Mouse (Mus musculus) CH12.LX (cell line): Measurements from ENCODE around the gene Ercc4. TPM values are rescaled to one million over a fixed set of nuclear protein-coding genes. Genes with fewer than 3 reads are reported as not detected.

Source experiments
- DNase-seq: peaks from one replicate; pipeline ENCODE4 v3.0.0-alpha.2; 2013; ENCODE audit errors: extremely low read depth
- H3K27ac ChIP-seq: 2 replicates; pipeline ENCODE4 v1.5.1; 2012; ENCODE audit warnings: low read depth, mild to moderate bottlenecking, control low read depth, moderate library complexity; ENCODE audit not compliant: insufficient read depth
- H3K27me3 ChIP-seq: replicated peaks from 2 replicates; pipeline ENCODE3; 2012; ENCODE audit warnings: inconsistent platforms
- H3K36me3 ChIP-seq, 2 experiments: replicated peaks in 1 of 2; 2 replicates each; pipeline versions ENCODE3 to v1.6.1; 2012; ENCODE audit warnings: inconsistent platforms in 1 of 2, low read length in 1 of 2, mild to moderate bottlenecking in 1 of 2, mixed read lengths in 1 of 2, moderate library complexity in 1 of 2; ENCODE audit not compliant: control insufficient read depth in 1 of 2, insufficient read depth in 1 of 2
- H3K4me1 ChIP-seq, 2 experiments: 2 replicates each; pipeline ENCODE4 v1.6.1; 2012; ENCODE audit warnings: inconsistent platforms in 1 of 2, moderate library complexity in 1 of 2; ENCODE audit not compliant: insufficient read depth in 2 of 2, control insufficient read depth in 1 of 2
- H3K4me2 ChIP-seq: 2 replicates; pipeline ENCODE4 v1.6.1; 2012; ENCODE audit warnings: low read depth, mild to moderate bottlenecking, control low read depth; ENCODE audit not compliant: poor library complexity, insufficient read depth, severe bottlenecking
- H3K4me3 ChIP-seq, 3 experiments: fragments of 150-350 bp in 1 of 3; sonication (generic) in 1 of 3; replicated peaks in 1 of 3; 2 replicates each; pipeline versions ENCODE3 to v1.5.1; 2011 to 2012; ENCODE audit warnings: low read depth in 2 of 3, low read length in 2 of 3, mild to moderate bottlenecking in 2 of 3, moderate library complexity in 2 of 3, control low read depth in 1 of 3, improper control_type of control experiment in 1 of 3, inconsistent platforms in 1 of 3, mixed read lengths in 1 of 3; ENCODE audit not compliant: poor library complexity in 1 of 3
- H3K79me2 ChIP-seq: replicated peaks from 2 replicates; pipeline ENCODE4 v1.6.1; 2012; ENCODE audit warnings: mild to moderate bottlenecking, moderate library complexity; ENCODE audit not compliant: control insufficient read depth, poor library complexity, insufficient read depth, severe bottlenecking; ENCODE audit errors: extremely low read depth
- H3K9ac ChIP-seq: 2 replicates; pipeline ENCODE4 v1.6.1; 2012; ENCODE audit warnings: low read depth, mild to moderate bottlenecking, control low read depth, moderate library complexity; ENCODE audit not compliant: insufficient read depth
- H3K9me3 ChIP-seq: replicated peaks from 2 replicates; pipeline ENCODE3; 2012; ENCODE audit warnings: low read length, inconsistent platforms, mixed read lengths
- BHLHE40 ChIP-seq: IDR thresholded peaks from 2 replicates; pipeline ENCODE4 v1.6.1; 2011; ENCODE audit warnings: mild to moderate bottlenecking, low read depth, low read length, improper control_type of control experiment
- CHD1 ChIP-seq: IDR thresholded peaks from 2 replicates; pipeline ENCODE4 v1.6.1; 2012; ENCODE audit warnings: low read depth, low read length, improper control_type of control experiment, inconsistent platforms
- CHD2 ChIP-seq: IDR thresholded peaks from 2 replicates; pipeline ENCODE4 v1.6.1; 2011; ENCODE audit warnings: low read length, improper control_type of control experiment
- CTCF ChIP-seq, 2 experiments: IDR thresholded peaks in 1 of 2; conservative IDR thresholded peaks in 1 of 2; 2 replicates each; pipeline ENCODE4 v1.5.1; 2011 to 2012; ENCODE audit warnings: low read depth in 2 of 2, low read length in 2 of 2, improper control_type of control experiment in 1 of 2, inconsistent platforms in 1 of 2, mild to moderate bottlenecking in 1 of 2, moderate library complexity in 1 of 2
- ELF1 ChIP-seq: IDR thresholded peaks from 2 replicates; pipeline ENCODE4 v1.6.1; 2014; ENCODE audit warnings: low read depth, mild to moderate bottlenecking, inconsistent platforms, low read length, improper control_type of control experiment
- GABPA ChIP-seq: IDR thresholded peaks from 2 replicates; pipeline ENCODE4 v1.6.1; 2012; ENCODE audit warnings: low read depth, low read length, improper control_type of control experiment, inconsistent platforms; ENCODE audit not compliant: insufficient replicate concordance
- HCFC1 ChIP-seq: IDR thresholded peaks from 2 replicates; pipeline ENCODE4 v1.6.1; 2012; ENCODE audit warnings: low read depth, mild to moderate bottlenecking, inconsistent platforms, low read length, improper control_type of control experiment
- IRF4 ChIP-seq: IDR thresholded peaks from 2 replicates; pipeline ENCODE4 v1.6.1; 2014; ENCODE audit warnings: low read depth, mild to moderate bottlenecking, inconsistent platforms, low read length, improper control_type of control experiment
- JUND ChIP-seq: conservative IDR thresholded peaks from 2 replicates; pipeline ENCODE4 v1.6.1; 2011; ENCODE audit warnings: low read depth, low read length, improper control_type of control experiment
- KAT2A ChIP-seq: IDR thresholded peaks from 2 replicates; pipeline ENCODE4 v1.6.1; 2012; ENCODE audit warnings: low read length, improper control_type of control experiment, inconsistent platforms; ENCODE audit not compliant: insufficient replicate concordance
- MAFK ChIP-seq: IDR thresholded peaks from 2 replicates; pipeline ENCODE4 v1.6.1; 2011; ENCODE audit warnings: low read length, improper control_type of control experiment; ENCODE audit not compliant: insufficient replicate concordance
- MEF2A ChIP-seq: IDR thresholded peaks from 2 replicates; pipeline ENCODE4 v1.6.1; 2014; ENCODE audit warnings: low read depth, mild to moderate bottlenecking, inconsistent platforms, low read length, improper control_type of control experiment, borderline replicate concordance
- MXI1 ChIP-seq: IDR thresholded peaks from 2 replicates; pipeline ENCODE4 v1.6.1; 2011; ENCODE audit warnings: mild to moderate bottlenecking, low read depth, low read length, improper control_type of control experiment
- MYC ChIP-seq: IDR thresholded peaks from 2 replicates; pipeline ENCODE4 v1.6.1; 2011; ENCODE audit warnings: low read depth, mild to moderate bottlenecking, improper control_type of control experiment, low read length
- NELFE ChIP-seq: IDR thresholded peaks from 2 replicates; pipeline ENCODE4 v1.6.1; 2011; ENCODE audit warnings: low read depth, low read length, improper control_type of control experiment
- NRF1 ChIP-seq: IDR thresholded peaks from 2 replicates; pipeline ENCODE4 v1.6.1; 2014; ENCODE audit warnings: low read depth, mild to moderate bottlenecking, inconsistent platforms, low read length, improper control_type of control experiment, moderate library complexity
- RAD21 ChIP-seq: IDR thresholded peaks from 2 replicates; pipeline ENCODE4 v1.6.1; 2011; ENCODE audit warnings: low read depth, mild to moderate bottlenecking, low read length, improper control_type of control experiment, moderate library complexity
- SMC3 ChIP-seq: IDR thresholded peaks from 2 replicates; pipeline ENCODE4 v1.6.1; 2011; ENCODE audit warnings: low read depth, low read length, improper control_type of control experiment
- TCF12 ChIP-seq: IDR thresholded peaks from 2 replicates; pipeline ENCODE4 v1.6.1; 2014; ENCODE audit warnings: low read depth, mild to moderate bottlenecking, inconsistent platforms, low read length, improper control_type of control experiment
- USF1 ChIP-seq: IDR thresholded peaks from 2 replicates; pipeline ENCODE4 v1.6.1; 2014; ENCODE audit warnings: low read depth, mild to moderate bottlenecking, inconsistent platforms, low read length, improper control_type of control experiment
- USF2 ChIP-seq: conservative IDR thresholded peaks from 2 replicates; pipeline ENCODE4 v1.6.1; 2011; ENCODE audit warnings: low read depth, low read length, improper control_type of control experiment
- ZC3H11A ChIP-seq: IDR thresholded peaks from 2 replicates; pipeline ENCODE4 v1.6.1; 2012; ENCODE audit warnings: low read depth, mild to moderate bottlenecking, inconsistent platforms, low read length, improper control_type of control experiment
- ZNF384 ChIP-seq: IDR thresholded peaks from 2 replicates; pipeline ENCODE4 v1.6.1; 2012; ENCODE audit warnings: low read depth, low read length, improper control_type of control experiment, inconsistent platforms
- dilution Hi-C: fragments of 300-500 bp; cut with MboI; formaldehyde crosslinking; loops from 2 replicates; pipeline ENCODE4 v1.14.3; 2020; ENCODE audit warnings: low sequenced_read_pairs; ENCODE audit not compliant: extremely low pct_unique_long_range_greater_than_20kb, extremely low pct_ligation_motif_present
- in situ Hi-C: fragments of 300-500 bp; cut with MboI; formaldehyde crosslinking; loops from 3 replicates; pipeline ENCODE4 v1.14.3; 2019; ENCODE audit warnings: low sequenced_read_pairs, low pct_ligation_motif_present, low pct_unique_long_range_greater_than_20kb, mixed read lengths
- polyA plus RNA-seq: library from polyadenylated mRNA; unstranded; fragments of >175 nt; gene quantifications from 2 replicates; pipeline ENCODE4 v1.2.1, GENCODE M21; 2012; ENCODE audit warnings: low read depth; ENCODE audit not compliant: insufficient read length
- total RNA-seq, 2 experiments: library from RNA; depleted of rRNA; stranded (reverse); fragments of 300-350 nt in 1 of 2; fragments of >200 nt in 1 of 2; gene quantifications; 2 replicates each; pipeline ENCODE4 v1.2.3; 2012 to 2014

Ercc4 gene
- total and polyA plus RNA-seq, 3 experiments = 10.1 to 23.3 (median 16.6) TPM

DNA sequence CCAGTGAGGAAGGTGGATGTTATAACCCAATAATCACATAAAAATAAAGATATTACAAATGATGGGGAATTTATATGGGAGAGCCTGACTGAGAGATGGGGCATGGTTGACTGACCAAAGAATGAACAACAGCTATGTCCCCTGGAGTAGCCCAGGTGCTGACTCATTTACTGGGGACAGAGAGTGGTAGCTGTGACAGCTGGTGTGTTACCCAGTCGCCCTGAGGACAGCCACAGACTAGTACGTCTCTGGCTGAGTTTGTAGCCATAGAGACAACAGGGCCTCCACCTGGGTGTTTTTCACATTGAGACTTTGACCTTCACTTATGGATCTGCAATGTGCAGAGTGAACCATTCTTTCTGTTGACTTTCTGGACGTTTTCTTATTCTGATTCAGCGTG, 81.7 kb downstream of the Ercc4 start:
- Histone ChIP-seq H3K9me3 (peaks cover 2% of the 10 kb centered on the region), H3K4me1 (no peaks in the 10 kb centered on the region), H3K9ac (no peak overlapping the region), H3K4me3 (no peak overlapping the region), H3K4me2 (no peak overlapping the region), H3K27me3 (no peaks in the 10 kb centered on the region), H3K27ac (no peak overlapping the region), H3K79me2 (no peaks in the 10 kb centered on the region), H3K36me3 (no peaks in the 10 kb centered on the region)
- no peak for TF ChIP-seq BHLHE40
- TF ChIP-seq NELFE = no peak
- TF ChIP-seq ZNF384 = no peak
- no peak for TF ChIP-seq USF1
- TF ChIP-seq ELF1 = no peak
- no peak for TF ChIP-seq IRF4
- no peak for TF ChIP-seq NRF1
- no peak for TF ChIP-seq MEF2A
- TF ChIP-seq CHD2 = no peak
- no peak for DNase-seq
- in situ Hi-C loops = no loop called here
- dilution Hi-C loops = no loop called here

DNA sequence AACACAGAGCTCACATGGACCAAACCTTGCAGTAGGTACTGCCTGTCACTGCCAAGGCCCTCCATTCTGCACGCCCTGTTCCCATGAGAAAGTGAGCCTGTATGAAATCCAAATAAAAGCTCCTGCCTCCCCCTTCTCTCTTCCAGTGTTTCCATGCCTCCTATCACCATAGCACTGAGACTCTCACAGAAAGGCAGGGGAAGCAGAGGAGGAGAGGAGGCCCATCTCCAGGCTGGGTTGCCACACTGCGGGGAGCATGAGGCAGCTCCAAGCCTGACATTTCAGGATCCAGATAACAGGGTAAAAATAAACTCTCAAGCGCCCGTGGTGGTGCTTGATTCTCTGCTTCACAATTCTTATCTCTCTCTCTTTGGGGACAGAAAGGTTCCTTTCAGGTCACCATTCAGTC, 84.2 kb downstream of the Ercc4 start:
- no peak overlapping the region for H3K4me2 ChIP-seq
- no peak for DNase-seq
- TF ChIP-seq ZC3H11A (no peak), SMC3 (no peak), MYC (no peak), TCF12 (no peak), USF2 (no peak), MXI1 (no peak), NELFE (no peak), MEF2A (no peak), HCFC1 (no peak), IRF4 (no peak), MAFK (no peak), CHD1 (no peak), GABPA (no peak), RAD21 (no peak), KAT2A (no peak), JUND (no peak), USF1 (no peak), CTCF (conservative IDR thresholded peaks at IDR 0.05 in 1 of 2, IDR thresholded peaks at IDR 0.05 in 1 of 2; ENCODE audit: low read depth in 2 of 2, low read length in 2 of 2) (no peak)
- no peak overlapping the region for H3K4me3 ChIP-seq
- no peaks in the 10 kb centered on the region for H3K9me3 ChIP-seq
- H3K27me3 ChIP-seq = no peaks in the 10 kb centered on the region
- no peaks in the 10 kb centered on the region for H3K36me3 ChIP-seq
- peaks cover 2 to 12% of the 10 kb centered on the region in 2 experiments; a peak in 3 of 4 replicates for H3K4me1 ChIP-seq
- H3K9ac ChIP-seq = no peak overlapping the region
- in situ Hi-C loops (no loop called here), dilution Hi-C loops (no loop called here)
- no peaks in the 10 kb centered on the region for H3K79me2 ChIP-seq
- no peak overlapping the region for H3K27ac ChIP-seq
